Mouse (Mus musculus): ENCODE results near the gene Gna14.
A peak's percentile ranks its signal among the peaks of the same experiment; 100 is the strongest.

- TF ChIP-seq CTCF (conservative IDR thresholded peaks at IDR 0.05; ENCODE audit: insufficient read depth, insufficient read length, low read depth, low read length) (peak; percentile 77), POLR2A (IDR thresholded peaks at IDR 0.05; ENCODE audit: low read depth, low read length) (no peak)
These were observed 93.8 kb downstream of the Gna14 start for GRCm38 (mm10) chr19:16529293-16529920.
